Mouse (Mus musculus) splenic B cell, adult 2 months (primary cell): ENCODE results near the gene Hint2.
A peak's percentile ranks its signal among the peaks of the same experiment; 100 is the strongest.

Experiments
- DNase-seq: peaks from one replicate; pipeline ENCODE4 v3.0.0-alpha.2; 2011; ENCODE audit warnings: low read depth, low spot score
- H3K27me3 ChIP-seq: 2 replicates; pipeline ENCODE4 v1.6.1; 2012; ENCODE audit warnings: mild to moderate bottlenecking, low read length, moderate library complexity, mixed read lengths; ENCODE audit not compliant: control insufficient read depth, poor library complexity, insufficient read depth, severe bottlenecking
- H3K36me3 ChIP-seq: 2 replicates; pipeline ENCODE4 v1.6.1; 2012; ENCODE audit warnings: mild to moderate bottlenecking, low read length, moderate library complexity, mixed read lengths; ENCODE audit not compliant: control insufficient read depth, poor library complexity, insufficient read depth, severe bottlenecking

Hint2 gene

DNA sequence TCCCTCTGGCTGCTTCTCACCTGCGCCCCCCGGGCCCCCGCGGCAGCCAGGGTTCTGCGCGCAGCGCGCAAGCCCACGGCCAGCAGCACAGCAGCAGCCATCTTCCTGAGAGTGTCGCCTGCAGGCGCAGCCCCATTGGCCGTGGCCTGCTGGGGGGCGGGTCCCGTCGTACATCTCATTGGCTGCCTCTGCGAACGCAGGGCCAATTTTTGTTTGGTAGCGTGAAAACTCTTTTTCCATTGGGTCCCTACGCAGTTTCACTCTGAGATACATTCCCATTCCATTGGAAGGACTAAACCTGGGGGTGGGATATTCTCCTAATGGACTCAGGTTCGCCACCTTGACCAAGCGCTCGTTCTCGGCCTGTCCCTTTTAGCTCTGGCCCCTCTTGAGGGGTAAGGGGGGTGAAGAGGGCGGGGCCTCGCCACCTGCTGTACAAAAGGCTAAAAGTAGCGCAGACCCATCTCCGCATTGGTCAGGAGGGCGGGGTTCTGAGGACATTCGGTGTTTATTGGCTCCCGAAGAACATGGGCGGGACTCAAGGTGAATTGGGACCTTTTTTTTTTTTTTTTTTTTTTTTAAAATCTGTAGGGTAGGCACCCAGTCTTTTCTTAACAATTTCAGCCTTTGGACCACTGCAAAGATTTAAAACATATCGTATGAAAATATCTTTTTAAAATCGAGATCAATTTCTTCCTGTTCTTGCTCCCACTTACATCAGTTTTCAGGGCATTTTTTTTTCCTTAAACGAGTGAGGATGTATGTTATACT, at the start of gene Hint2:
TSS of gene Hint2 (minus strand) at position 128 of the 771 bp plus-strand sequence.
- H3K36me3 ChIP-seq: no peaks in the 10 kb centered on the region
- peak; percentile 96 for DNase-seq
- no peaks in the 10 kb centered on the region; the same call in 1 of the 2 replicates for H3K27me3 ChIP-seq

- H3K36me3 ChIP-seq: no peaks in the 10 kb centered on the region
- no peak for DNase-seq
- H3K27me3 ChIP-seq: no peaks in the 10 kb centered on the region
Observed at GRCm38 (mm10) chr4:43705991-43706390, 49.7 kb upstream of the Hint2 start.

GRCm38 (mm10) chr4:43703851-43704250, 47.6 kb upstream of the Hint2 start:
- DNase-seq: no peak
- no peaks in the 10 kb centered on the region for H3K27me3 ChIP-seq
- H3K36me3 ChIP-seq: no peaks in the 10 kb centered on the region

GRCm38 (mm10) chr4:43703439-43703838, 47.2 kb upstream of the Hint2 start:
- H3K36me3 ChIP-seq: no peaks in the 10 kb centered on the region
- no peaks in the 10 kb centered on the region for H3K27me3 ChIP-seq
- DNase-seq: no peak

DNA sequence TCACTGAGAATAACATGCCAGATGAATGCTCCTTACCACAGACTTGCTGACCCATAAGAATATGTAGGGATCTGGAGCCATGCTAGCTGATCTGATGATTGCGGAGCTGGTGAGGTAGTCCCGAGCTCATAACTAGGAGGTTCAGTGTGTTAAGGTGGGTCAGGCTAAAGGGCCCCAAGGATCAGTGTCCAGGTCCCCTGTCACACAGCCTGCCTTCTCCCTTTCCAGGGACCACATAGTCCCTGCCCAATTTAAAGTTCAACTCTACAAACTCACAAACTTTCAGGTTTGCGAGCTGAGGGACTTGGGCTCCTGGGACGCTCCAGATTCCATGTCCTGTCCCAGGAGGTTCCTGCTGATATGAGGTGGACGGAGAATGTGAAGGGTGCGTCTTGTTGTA, 44.4 kb upstream of the Hint2 start, which contains the start of gene Olfr70:
TSS of gene Olfr70 (minus strand) at position 101 of the 400 bp plus-strand sequence.
- no peak for DNase-seq
- H3K27me3 ChIP-seq: no peaks in the 10 kb centered on the region

GRCm38 (mm10) chr4:43696561-43696960, 40.3 kb upstream of the Hint2 start:
- no peak for DNase-seq
- Histone ChIP-seq H3K27me3 (no peaks in the 10 kb centered on the region), H3K36me3 (no peaks in the 10 kb centered on the region)

More for the DNA sequence above, 44.4 kb upstream of the Hint2 start, which contains the start of gene Olfr70:
- H3K36me3 ChIP-seq: no peaks in the 10 kb centered on the region

- no peaks in the 10 kb centered on the region for H3K36me3 ChIP-seq
- H3K27me3 ChIP-seq: no peaks in the 10 kb centered on the region
- DNase-seq: no peak
Observed at GRCm38 (mm10) chr4:43695249-43695671, 39.0 kb upstream of the Hint2 start.

DNA sequence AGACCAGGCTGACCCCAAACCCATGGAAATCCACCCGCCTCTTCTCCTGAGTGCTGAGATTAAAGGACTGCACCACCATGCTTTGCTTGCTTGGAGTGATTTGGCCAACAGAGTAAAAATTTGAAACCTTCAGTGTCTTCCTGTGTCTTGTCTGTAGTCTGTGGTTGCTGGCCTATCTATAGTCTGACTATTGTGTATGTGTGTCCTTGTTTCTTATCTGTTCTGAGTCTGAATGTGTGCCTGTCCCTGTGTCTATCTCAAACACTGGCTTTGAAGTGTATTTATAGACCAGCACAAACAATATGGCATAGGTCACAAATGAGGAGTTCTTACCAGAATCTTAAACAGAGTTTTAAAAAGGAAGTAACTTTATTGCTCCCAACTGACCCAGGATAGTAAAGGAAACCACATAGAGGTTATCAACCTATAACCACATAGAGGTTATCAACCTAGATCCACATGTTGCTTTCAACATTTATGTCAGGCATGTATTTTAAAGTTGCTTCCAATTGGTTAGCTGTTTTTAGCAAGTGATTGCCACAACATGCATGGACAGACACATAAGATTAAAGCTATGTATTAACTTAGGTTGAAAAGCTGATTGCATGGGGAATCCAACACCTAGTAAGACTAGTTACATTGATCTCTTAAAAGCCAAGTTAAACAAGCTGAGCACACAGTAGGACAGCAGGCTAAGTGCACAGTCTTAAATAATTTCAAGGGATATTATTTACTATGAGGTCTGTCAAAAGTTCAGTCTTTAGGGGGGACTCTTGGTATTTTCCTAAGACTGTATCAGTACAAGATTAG, 38.4 kb upstream of the Hint2 start:
- Histone ChIP-seq H3K27me3 (no peaks in the 10 kb centered on the region), H3K36me3 (no peaks in the 10 kb centered on the region)
- no peak for DNase-seq

DNA sequence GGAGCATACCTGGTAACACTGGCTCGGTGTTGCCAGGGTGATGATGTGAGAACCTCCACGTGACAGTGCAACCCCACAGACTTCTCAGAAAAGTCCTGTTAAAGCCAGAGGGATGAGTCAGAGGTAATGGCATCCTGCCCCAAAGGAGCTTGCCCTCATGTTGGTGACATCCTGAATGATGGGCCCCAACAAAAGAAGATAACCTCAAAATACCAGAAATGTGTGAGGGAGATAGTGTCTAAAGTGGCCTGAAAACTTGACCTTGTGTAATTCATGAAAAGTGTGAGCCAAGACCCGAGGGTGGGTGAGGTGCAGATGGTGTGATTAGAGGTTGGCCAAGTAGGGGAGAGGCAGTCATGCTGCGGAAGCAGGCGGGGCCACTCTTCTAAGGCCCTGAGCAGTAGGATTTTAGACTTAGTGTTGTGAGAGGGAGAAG, 37.6 kb upstream of the Hint2 start:
- Histone ChIP-seq H3K27me3 (no peaks in the 10 kb centered on the region), H3K36me3 (no peaks in the 10 kb centered on the region)
- DNase-seq: no peak

DNA sequence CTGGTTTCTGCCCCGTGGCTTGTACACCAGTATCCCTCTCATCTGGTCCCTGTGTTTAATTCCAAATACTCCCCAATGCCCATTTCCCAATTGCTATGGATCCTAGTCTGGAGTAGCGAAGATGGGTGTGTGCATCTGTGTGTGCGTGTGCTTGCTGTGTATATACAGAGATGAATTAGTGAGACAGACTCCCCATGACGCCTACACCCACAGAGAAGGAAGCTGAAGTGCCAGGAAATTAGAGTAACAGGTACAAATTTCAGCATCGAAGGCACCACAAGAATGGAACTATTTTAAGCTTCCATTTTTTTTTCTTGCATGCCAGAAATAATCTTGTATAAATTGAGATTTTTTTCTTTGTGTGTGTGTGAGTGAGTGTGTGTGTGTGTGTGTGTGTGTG, 34.8 kb upstream of the Hint2 start:
- no peaks in the 10 kb centered on the region for H3K27me3 ChIP-seq
- no peaks in the 10 kb centered on the region for H3K36me3 ChIP-seq
- DNase-seq: no peak

GRCm38 (mm10) chr4:43690021-43690420, 33.8 kb upstream of the Hint2 start:
- no peak for DNase-seq
- H3K36me3 ChIP-seq: no peaks in the 10 kb centered on the region
- no peaks in the 10 kb centered on the region for H3K27me3 ChIP-seq

DNA sequence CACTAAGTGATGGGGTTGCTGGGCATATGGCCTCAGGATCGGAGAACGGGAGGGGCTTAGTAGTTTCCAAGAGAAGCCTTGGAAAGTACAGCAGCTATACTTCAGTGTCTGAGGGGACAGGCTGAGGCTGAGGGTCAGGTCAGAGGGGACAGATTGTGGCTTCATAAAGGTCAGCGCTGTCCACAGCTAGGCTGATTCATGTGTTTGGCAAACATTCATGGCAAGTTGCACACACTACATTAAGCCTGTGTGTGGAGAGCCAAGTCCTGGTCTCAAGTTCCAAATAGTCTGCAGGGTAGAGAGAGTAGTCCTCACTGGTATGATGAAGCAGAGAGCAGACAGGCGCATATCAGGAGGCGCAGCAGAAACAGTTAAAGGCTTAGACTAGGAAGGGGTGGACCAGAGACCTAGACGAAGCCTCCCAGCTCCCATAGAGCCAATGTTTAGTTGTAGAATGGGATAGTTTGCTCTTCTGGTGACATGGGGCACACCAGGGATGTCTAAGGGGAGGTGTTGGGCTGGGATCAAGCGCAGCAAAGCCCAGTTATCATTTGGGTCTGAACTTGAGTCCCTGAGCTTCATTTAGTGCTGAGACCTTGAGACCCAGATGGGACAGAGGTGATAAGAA, 23.3 kb upstream of the Hint2 start:
- no peak for DNase-seq
- Histone ChIP-seq H3K36me3 (no peaks in the 10 kb centered on the region), H3K27me3 (no peaks in the 10 kb centered on the region)

- DNase-seq: no peak
- no peaks in the 10 kb centered on the region for H3K27me3 ChIP-seq
- H3K36me3 ChIP-seq: no peaks in the 10 kb centered on the region
Observed at GRCm38 (mm10) chr4:43678541-43678940, 22.3 kb upstream of the Hint2 start.

DNA sequence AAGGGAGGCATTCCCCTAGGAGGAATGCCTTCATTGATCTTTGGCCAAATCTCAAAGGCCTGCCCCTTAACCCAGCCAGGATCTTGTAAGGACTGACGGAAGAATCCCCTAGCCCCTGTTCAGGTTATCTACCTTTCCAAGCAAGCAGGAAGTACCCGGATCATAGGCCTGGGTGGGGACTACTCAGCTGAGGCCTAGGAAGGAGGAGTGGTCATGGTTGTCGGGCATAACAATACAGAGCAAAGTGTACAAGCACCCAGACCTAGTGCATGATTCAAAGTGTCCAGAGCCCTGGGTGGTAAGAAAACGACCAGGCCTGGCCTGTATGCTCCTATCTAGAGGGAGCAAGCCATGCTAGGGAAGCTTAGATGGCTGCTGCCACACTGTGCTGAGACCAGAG, 19.3 kb upstream of the Hint2 start:
- DNase-seq: no peak
- no peaks in the 10 kb centered on the region for H3K27me3 ChIP-seq
- no peaks in the 10 kb centered on the region for H3K36me3 ChIP-seq

- no peaks in the 10 kb centered on the region for H3K27me3 ChIP-seq
- H3K36me3 ChIP-seq: no peaks in the 10 kb centered on the region
- no peak for DNase-seq
Observed at GRCm38 (mm10) chr4:43674974-43675373, 18.7 kb upstream of the Hint2 start.
